Mouse (Mus musculus): ENCODE results near the gene Ttc26.

DNA sequence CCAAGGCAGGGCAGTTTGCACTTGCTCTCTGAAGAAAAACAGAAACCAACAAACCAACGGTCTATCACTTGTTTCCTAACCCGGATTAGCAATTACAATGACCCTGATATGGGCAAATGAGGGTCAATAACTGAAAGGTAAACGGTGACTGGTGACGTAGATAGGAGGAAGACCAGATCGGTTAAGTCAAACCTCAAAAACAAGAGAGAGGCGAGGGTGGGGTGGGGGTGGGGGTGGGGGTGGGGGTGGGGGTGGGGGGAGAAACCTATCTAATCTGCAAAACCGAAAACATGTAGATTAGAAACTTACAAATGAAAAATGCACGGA, 38.6 kb upstream of the Ttc26 start:
- TF ChIP-seq CTCF (IDR thresholded peaks at IDR 0.05; ENCODE audit: extremely low read depth, insufficient read length, insufficient replicate concordance, low read depth, low read length): no peak
- no peak for TF ChIP-seq POLR2A (IDR thresholded peaks at IDR 0.05; ENCODE audit: low read depth, low read length)

Measured in small intestine, adult 2 months (tissue).